Mouse (Mus musculus): ENCODE data around the gene Runx2. TPM values are rescaled to one million over a fixed set of nuclear protein-coding genes. Genes with fewer than 3 reads are reported as not detected.

The Runx2 gene
- polyA plus RNA-seq, 1 experiment: 38.4 TPM

DNA sequence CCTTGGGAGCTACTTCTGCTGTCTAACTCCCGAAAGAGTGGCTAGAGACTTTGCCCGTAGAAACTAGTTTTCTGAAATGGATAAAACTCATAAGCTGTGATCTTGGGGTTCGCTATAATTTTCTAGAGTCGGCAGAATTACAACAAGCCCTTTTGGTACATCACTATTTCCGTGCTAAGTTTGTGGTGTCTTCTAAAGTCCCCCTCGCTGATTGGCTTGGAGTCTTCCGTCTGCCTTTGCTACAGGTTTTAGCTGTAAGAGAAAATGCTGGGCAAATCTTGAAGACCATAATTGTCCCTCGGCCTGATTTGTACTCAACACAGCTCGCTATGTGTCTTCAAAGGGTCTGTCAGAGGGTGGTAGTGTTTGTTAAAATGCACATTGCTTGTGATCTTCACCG lies 205.2 kb downstream of the Runx2 start:
- no peak overlapping the region for H3K27ac ChIP-seq (ENCODE audit: insufficient read depth, low read length)
- H3K4me3 ChIP-seq (ENCODE audit: insufficient read depth, low read length): no peak overlapping the region
- no peaks in the 10 kb centered on the region for H3K4me1 ChIP-seq (ENCODE audit: control insufficient read depth, insufficient read depth, low read length)
- TF ChIP-seq CTCF (IDR thresholded peaks at IDR 0.05; ENCODE audit: borderline replicate concordance, insufficient read depth, low read length): no peak

DNA sequence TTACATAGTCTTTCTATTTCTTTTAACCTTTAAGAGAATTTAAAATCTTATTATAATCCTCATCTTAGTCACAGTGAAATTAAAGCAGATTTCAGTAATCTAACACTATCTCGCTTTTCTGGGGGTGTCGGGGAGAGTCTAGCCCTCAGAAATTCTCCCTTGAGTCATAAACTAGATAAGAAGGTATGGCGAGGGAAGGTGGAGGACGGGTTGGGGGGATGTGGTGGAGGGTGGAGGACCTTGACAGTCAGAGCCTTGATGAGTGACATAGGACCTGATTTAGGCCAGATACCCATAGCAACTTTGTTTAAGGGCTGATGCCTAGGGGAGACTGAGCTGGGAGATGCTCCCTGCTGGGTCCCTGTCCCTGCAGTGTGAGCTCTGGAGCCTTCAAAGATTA lies 205.7 kb downstream of the Runx2 start:
- Histone ChIP-seq H3K4me1 (ENCODE audit: control insufficient read depth, insufficient read depth, low read length) (no peaks in the 10 kb centered on the region), H3K27ac (ENCODE audit: insufficient read depth, low read length) (no peak overlapping the region), H3K4me3 (ENCODE audit: insufficient read depth, low read length) (no peak overlapping the region)
- TF ChIP-seq POLR2A (IDR thresholded peaks at IDR 0.05; ENCODE audit: low read depth, low read length) (no peak), CTCF (IDR thresholded peaks at IDR 0.05; ENCODE audit: borderline replicate concordance, insufficient read depth, low read length) (no peak)

DNA sequence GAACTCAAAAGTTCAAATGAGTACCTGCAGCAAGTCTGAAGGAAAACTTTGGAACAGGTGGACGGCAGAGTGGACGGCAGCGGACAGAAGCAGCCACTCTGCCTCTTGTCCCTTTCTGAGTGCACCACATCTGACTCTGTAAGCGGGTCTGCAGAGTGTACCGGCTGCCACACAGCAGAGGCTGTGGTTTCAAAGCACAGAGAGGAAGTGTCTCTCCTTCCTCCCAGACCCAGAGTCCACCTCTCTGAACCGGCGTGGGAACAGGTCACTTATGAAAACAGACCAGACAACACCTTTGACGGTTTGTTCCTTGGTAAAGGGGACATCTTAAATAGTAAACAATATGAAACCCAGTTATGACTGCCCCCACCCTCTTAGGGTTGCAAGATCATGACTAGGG lies 207.2 kb downstream of the Runx2 start:
- TF ChIP-seq CTCF (IDR thresholded peaks at IDR 0.05; ENCODE audit: borderline replicate concordance, insufficient read depth, low read length) (no peak), POLR2A (IDR thresholded peaks at IDR 0.05; ENCODE audit: low read depth, low read length) (no peak)
- H3K4me3 ChIP-seq (ENCODE audit: insufficient read depth, low read length): no peak overlapping the region
- H3K27ac ChIP-seq (ENCODE audit: insufficient read depth, low read length): no peak overlapping the region
- no peaks in the 10 kb centered on the region for H3K4me1 ChIP-seq (ENCODE audit: control insufficient read depth, insufficient read depth, low read length)

DNA sequence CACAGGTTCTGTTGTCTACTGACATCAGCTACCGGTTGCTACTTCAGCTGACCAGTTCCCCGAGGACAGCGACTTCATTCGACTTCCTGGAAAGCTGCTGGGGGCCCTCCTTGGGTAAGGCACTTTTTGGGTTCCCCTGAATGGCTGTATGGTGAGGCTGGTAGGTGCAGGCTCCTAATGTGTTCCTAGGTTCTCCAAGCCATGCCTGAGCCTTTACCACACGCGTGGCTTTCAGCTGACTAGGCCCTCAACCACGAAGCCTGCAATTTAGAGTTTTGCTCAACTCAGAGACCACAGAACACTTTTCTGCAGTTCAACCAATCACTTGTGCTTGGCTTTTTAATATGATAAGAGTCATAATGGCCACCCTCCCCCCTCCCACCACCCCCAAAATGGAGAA lies 208.4 kb downstream of the Runx2 start:
- H3K4me3 ChIP-seq (ENCODE audit: insufficient read depth, low read length): no peak overlapping the region
- TF ChIP-seq POLR2A (IDR thresholded peaks at IDR 0.05; ENCODE audit: low read depth, low read length): no peak
- TF ChIP-seq CTCF (IDR thresholded peaks at IDR 0.05; ENCODE audit: borderline replicate concordance, insufficient read depth, low read length): no peak
- H3K27ac ChIP-seq (ENCODE audit: insufficient read depth, low read length): no peak overlapping the region
- H3K4me1 ChIP-seq (ENCODE audit: control insufficient read depth, insufficient read depth, low read length): no peaks in the 10 kb centered on the region

DNA sequence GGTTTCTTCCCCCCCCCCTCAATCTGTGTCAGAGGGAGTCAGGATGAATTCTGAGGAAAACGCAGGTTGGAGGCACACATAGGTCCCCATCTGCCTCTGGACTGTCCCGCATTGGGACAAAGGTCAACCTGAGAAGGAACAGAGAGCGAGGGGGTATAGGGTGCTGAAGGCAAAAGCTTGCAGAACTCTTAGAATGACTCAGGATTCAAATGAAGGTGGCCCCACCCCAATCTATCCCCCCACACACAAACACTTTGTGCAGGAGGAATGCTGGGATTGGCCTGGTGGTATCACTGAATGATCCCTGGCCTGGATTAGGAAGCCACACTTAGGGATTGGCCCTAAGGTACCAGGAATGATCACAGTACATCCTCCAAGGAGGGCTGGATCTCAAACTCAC lies 208.8 kb downstream of the Runx2 start:
- TF ChIP-seq POLR2A (IDR thresholded peaks at IDR 0.05; ENCODE audit: low read depth, low read length) (no peak), CTCF (IDR thresholded peaks at IDR 0.05; ENCODE audit: borderline replicate concordance, insufficient read depth, low read length) (no peak)
- Histone ChIP-seq H3K4me1 (ENCODE audit: control insufficient read depth, insufficient read depth, low read length) (no peaks in the 10 kb centered on the region), H3K4me3 (ENCODE audit: insufficient read depth, low read length) (no peak overlapping the region), H3K27ac (ENCODE audit: insufficient read depth, low read length) (no peak overlapping the region)

DNA sequence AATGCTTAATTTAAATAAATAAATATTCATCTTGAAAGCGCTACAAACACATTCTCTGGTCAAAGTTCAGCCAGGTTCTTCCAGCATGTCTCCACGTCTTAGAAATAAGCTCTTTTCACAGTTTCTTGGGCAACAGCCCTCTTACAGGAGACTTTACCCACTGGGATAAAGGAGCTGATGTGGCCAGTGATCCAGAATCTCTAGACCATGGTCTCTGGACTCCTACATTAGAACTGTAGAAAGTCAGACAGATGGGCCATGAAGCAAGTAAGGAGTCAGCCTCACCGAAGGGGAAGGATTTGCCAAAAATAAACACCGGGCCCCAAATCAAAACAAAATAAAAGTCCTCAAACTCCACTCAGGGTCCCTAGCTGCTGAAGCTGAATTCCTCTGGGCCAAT lies 211.4 kb downstream of the Runx2 start:
- Histone ChIP-seq H3K4me1 (ENCODE audit: control insufficient read depth, insufficient read depth, low read length) (peaks cover 4% of the 10 kb centered on the region; the same call in 1 of the 2 replicates), H3K27ac (ENCODE audit: insufficient read depth, low read length) (no peak overlapping the region)
- TF ChIP-seq POLR2A (IDR thresholded peaks at IDR 0.05; ENCODE audit: low read depth, low read length): no peak
- no peak for TF ChIP-seq CTCF (IDR thresholded peaks at IDR 0.05; ENCODE audit: borderline replicate concordance, insufficient read depth, low read length)

DNA sequence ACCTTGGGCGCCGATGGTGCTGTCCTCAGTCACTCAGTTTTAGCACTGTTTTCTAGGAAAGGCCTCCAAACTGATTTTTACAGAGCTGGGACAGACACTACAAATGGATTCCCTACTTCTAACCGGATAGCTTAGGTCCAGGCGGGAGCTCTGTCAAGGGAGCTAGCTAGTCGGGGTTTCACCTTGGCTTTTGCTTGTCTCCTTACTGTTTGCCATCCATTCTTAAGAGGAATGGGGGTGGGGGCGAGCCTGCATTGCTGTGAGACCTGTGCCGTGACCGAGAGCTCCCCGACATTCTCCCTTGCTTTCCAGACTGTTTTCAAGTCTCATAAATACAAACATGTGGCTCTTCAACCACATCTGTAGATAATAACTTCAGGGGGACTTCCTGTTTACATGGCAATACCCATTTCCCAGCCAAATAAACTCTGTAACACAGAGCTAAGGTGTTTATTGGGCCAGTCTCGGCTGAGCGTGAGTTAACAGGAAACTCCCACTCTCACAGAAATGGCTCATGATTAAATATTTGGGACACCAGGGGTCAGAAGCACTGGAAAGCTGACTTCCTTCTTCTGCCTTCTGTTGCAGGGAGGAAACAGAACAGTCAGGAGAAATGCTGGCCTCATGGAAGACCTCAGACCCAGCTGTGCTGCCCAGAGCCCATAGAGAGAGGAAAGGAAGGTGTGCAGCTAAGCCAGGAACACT lies 213.1 kb downstream of the Runx2 start:
- H3K4me3 ChIP-seq (ENCODE audit: insufficient read depth, low read length): no peak overlapping the region
- no peak overlapping the region for H3K27ac ChIP-seq (ENCODE audit: insufficient read depth, low read length)
- peaks cover 4% of the 10 kb centered on the region; the same call in 1 of the 2 replicates for H3K4me1 ChIP-seq (ENCODE audit: control insufficient read depth, insufficient read depth, low read length)
- TF ChIP-seq CTCF (IDR thresholded peaks at IDR 0.05; ENCODE audit: borderline replicate concordance, insufficient read depth, low read length): no peak
- no peak for TF ChIP-seq POLR2A (IDR thresholded peaks at IDR 0.05; ENCODE audit: low read depth, low read length)

More for the DNA sequence above, 211.4 kb downstream of the Runx2 start:
- H3K4me3 ChIP-seq (ENCODE audit: insufficient read depth, low read length): no peak overlapping the region

DNA sequence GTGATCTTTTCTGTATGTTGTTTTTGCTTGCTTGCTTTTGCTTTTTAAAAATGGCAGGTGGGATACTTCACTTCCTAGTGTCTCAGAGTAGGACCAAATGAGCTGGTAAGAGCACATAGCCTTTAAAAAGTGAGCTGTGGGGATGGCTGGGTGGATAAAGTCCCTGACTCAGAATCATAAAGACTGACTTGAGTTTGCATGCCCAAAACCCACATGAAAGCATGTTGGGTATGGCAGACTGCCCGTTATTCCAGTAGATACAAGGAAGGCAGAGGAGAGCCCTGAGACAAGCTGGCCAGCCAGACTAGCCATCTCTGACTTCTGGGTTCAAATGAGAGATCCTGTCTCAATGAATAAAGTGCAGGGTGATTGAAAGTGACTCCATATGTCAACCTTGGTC lies 214.7 kb downstream of the Runx2 start:
- Histone ChIP-seq H3K4me3 (ENCODE audit: insufficient read depth, low read length) (no peak overlapping the region), H3K4me1 (ENCODE audit: control insufficient read depth, insufficient read depth, low read length) (peaks cover 4% of the 10 kb centered on the region; the same call in 1 of the 2 replicates), H3K27ac (ENCODE audit: insufficient read depth, low read length) (peak overlapping the region; percentile 45; the same call in 1 of the 2 replicates)
- TF ChIP-seq CTCF (IDR thresholded peaks at IDR 0.05; ENCODE audit: borderline replicate concordance, insufficient read depth, low read length) (no peak), POLR2A (IDR thresholded peaks at IDR 0.05; ENCODE audit: low read depth, low read length) (no peak)

DNA sequence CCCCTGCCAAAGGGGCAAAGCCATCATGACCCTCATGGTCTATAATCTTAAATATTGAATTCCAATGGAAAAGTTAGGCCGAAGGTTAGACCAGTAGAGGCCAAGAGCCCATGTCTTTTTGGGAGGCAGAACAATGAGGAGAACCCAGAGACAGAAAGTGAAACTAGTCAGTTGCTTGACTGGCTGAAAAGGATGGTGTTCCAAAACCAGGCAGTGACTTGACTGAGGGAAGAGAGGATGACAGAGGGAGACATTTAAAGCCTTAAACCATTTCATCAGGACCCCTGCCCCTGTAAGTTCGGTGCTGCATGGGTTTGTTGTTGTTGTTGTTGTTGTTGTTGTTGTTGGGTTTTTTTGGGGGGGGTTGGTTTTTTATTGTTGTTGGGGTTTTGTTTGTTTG lies 215.5 kb downstream of the Runx2 start:
- 0 out of 2 replicates have a peak overlapping the region, but pooled peaks have one; percentile 45 for H3K27ac ChIP-seq (ENCODE audit: insufficient read depth, low read length)
- no peak overlapping the region for H3K4me3 ChIP-seq (ENCODE audit: insufficient read depth, low read length)
- no peak for TF ChIP-seq POLR2A (IDR thresholded peaks at IDR 0.05; ENCODE audit: low read depth, low read length)
- no peak for TF ChIP-seq CTCF (IDR thresholded peaks at IDR 0.05; ENCODE audit: borderline replicate concordance, insufficient read depth, low read length)
- peaks cover 4% of the 10 kb centered on the region; the same call in 1 of the 2 replicates for H3K4me1 ChIP-seq (ENCODE audit: control insufficient read depth, insufficient read depth, low read length)

DNA sequence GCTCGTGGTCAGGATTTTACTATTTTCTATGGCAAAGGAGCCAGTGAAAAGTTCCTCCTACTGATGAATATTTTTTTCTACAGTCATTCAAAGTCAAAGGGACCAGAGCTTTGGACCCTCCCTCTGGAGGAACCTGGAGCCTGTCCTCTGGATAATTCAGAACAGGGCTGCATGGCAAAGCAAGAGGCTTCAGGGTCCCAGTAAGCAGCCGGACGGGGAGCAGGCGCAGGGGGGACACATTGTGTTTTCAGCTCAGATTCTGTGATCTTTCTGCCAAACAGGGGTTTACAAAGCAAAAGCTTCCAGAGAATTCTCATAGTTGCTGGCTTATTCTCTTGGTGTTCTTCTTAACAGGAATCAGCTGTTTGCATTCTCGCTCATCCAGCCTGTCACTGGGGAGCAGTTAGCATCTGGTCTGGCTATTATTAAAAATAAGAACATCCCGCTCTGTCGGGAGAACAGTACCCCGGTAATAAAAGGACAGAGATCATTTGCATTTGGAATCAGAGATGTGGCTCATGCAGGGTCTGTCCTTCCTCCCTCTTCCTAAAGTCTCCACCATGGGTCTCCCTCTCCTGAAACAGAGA lies 216.6 kb downstream of the Runx2 start:
- no peak for TF ChIP-seq POLR2A (IDR thresholded peaks at IDR 0.05; ENCODE audit: low read depth, low read length)
- no peak for TF ChIP-seq CTCF (IDR thresholded peaks at IDR 0.05; ENCODE audit: borderline replicate concordance, insufficient read depth, low read length)
- Histone ChIP-seq H3K27ac (ENCODE audit: insufficient read depth, low read length) (peak overlapping the region; percentile 51), H3K4me1 (ENCODE audit: control insufficient read depth, insufficient read depth, low read length) (peaks cover 4% of the 10 kb centered on the region; the same call in 1 of the 2 replicates), H3K4me3 (ENCODE audit: insufficient read depth, low read length) (no peak overlapping the region)

Data from embryonic fibroblast, embryonic 13.5 days (primary cell).